Mouse (Mus musculus): Measurements from ENCODE around the gene Ccdc106.
"Not testable (repeated sequence)": the region's sequence is repeated elsewhere in the genome, so short reads cannot be mapped to it uniquely, and the experiment has no call there.

Gene Ccdc106

DNA sequence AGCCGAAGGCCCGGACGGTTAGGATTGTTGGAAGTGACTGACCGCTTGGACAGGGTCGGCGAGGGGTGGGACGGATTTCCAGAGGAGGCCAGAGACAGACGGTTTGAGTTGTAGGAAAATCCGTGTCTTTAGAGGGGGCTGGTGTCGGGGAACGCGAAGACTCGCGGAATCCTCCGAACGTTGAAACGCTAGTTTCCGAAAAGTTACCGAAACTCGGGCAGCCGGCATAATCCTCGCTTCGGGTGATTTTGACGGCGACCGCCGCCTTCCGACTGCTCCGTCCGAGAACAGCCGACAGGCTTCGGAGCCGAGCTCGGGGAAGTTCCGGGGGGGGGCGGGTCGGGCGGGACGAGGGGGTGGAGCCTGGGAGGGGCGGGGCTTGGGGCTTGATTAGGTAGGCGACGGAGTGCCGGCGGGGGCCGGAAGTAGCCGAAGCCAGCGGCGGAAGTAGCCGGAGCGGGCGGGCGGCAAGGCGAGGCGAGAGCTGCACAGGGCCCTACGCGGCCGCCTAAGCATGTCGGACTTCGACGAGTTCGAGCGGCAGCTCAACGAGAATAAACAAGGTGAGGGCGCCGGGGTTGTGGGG, 41.5 kb downstream of the Ccdc106 start, which contains the start of gene U2af2:
Gene U2af2 (plus strand): TSS at position 370 of the 586 bp plus-strand sequence.
- in situ Hi-C loops (cut with MboI; ENCODE audit: low pct_unique_long_range_greater_than_20kb in 1 of 2, low sequenced_read_pairs in 2 of 2, unreplicated experiment in 1 of 2) = loop anchor here in 1 of 2 experiments (5.0 kb wide), 1 partner anchor 40 kb away; the partner anchor contains the start of genes Ccdc106 and Zfp865

- in situ Hi-C loops (cut with MboI; ENCODE audit: low pct_unique_long_range_greater_than_20kb in 1 of 2, low sequenced_read_pairs in 2 of 2, unreplicated experiment in 1 of 2) = loop anchor here in 1 of 2 experiments (5.0 kb wide), 1 partner anchor 40 kb away; the partner anchor contains the start of genes Ccdc106 and Zfp865
Measured at GRCm38 (mm10) chr7:5062360-5063001, 42.1 kb downstream of the Ccdc106 start.

- in situ Hi-C loops (cut with MboI; ENCODE audit: low pct_unique_long_range_greater_than_20kb in 1 of 2, low sequenced_read_pairs in 2 of 2, unreplicated experiment in 1 of 2) = loop anchor here in 1 of 2 experiments (5.0 kb wide), 1 partner anchor 43 kb away; the partner anchor contains the start of genes Ccdc106 and Zfp865
Measured at GRCm38 (mm10) chr7:5064886-5065285, 44.5 kb downstream of the Ccdc106 start.

DNA sequence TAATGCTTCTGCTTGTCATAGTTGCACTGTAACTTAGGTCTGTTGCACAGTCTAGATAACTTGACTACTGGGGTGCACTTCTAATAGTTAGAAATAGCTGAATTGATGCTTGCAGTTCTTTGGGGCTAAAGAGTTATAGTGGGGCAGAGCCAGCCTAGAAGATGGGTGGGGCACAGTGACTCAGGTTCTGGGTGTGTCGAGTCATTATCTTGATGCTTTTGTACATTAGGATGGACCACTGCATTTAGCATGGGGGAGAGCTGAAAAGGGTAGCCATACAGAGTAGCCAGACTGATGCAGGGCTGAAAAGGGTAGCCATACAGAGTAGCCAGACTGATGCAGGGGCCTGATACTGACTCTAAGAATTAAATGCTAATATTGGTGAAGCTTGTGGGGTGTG, 53.2 kb downstream of the Ccdc106 start:
- in situ Hi-C loops (cut with MboI; ENCODE audit: low pct_unique_long_range_greater_than_20kb in 1 of 2, low sequenced_read_pairs in 2 of 2, unreplicated experiment in 1 of 2) = no loop called here

DNA sequence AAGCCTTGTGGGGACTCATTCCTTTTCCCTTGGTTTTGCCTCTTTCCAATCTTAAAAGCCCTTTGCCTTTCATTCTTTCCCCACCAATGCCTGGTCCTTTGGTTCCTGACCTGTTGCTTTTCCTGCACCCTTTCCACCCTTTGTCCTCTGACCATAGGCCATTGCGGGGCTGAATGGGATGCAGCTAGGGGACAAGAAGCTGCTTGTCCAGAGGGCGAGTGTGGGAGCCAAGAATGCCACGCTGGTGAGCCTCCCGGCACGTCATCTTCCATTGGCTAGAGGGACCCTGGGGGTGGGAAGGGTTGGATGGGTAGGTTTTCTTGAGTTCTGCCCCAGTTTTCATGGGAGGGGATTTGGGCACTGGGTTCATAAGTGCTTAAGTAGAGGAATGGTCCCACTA, 54.6 kb downstream of the Ccdc106 start:
- in situ Hi-C loops (cut with MboI; ENCODE audit: low pct_unique_long_range_greater_than_20kb in 1 of 2, low sequenced_read_pairs in 2 of 2, unreplicated experiment in 1 of 2) = no loop called here

GRCm38 (mm10) chr7:5076931-5077330, 56.6 kb downstream of the Ccdc106 start:
- in situ Hi-C loops (cut with MboI; ENCODE audit: low pct_unique_long_range_greater_than_20kb in 1 of 2, low sequenced_read_pairs in 2 of 2, unreplicated experiment in 1 of 2) = no loop called here

DNA sequence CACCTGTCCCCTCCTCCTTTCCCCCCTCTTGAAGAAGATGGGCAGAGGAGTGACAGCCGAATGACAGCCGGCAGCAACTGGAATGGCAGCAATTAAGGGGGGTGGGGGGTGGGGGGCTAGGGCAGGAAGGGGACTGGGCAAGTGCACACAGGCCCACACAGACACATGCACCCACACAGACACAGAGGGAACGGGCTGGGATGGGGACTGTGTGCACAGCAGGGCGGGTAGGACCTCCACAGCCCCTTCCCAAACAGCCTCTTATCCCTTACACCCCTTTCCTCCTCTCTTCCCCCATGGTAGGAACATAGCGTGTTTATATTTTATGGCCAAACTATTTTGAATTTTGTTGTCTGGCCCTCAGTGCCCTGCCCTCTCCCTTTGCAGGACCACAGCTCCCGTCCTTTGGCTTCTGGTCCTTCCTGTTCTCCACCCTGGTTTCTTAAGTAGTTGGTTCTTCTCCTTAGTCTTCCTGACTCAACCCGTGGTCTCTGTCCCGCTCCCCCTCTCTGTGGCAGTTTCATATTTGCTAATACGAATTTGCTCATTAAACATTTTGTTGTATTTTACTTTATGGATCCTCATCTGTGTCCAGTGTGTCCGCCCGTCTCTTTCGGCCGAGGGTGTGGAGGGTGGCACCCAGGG, 59.1 kb downstream of the Ccdc106 start:
- in situ Hi-C loops (cut with MboI; ENCODE audit: low pct_unique_long_range_greater_than_20kb in 1 of 2, low sequenced_read_pairs in 2 of 2, unreplicated experiment in 1 of 2) = not testable (repeated sequence)

DNA sequence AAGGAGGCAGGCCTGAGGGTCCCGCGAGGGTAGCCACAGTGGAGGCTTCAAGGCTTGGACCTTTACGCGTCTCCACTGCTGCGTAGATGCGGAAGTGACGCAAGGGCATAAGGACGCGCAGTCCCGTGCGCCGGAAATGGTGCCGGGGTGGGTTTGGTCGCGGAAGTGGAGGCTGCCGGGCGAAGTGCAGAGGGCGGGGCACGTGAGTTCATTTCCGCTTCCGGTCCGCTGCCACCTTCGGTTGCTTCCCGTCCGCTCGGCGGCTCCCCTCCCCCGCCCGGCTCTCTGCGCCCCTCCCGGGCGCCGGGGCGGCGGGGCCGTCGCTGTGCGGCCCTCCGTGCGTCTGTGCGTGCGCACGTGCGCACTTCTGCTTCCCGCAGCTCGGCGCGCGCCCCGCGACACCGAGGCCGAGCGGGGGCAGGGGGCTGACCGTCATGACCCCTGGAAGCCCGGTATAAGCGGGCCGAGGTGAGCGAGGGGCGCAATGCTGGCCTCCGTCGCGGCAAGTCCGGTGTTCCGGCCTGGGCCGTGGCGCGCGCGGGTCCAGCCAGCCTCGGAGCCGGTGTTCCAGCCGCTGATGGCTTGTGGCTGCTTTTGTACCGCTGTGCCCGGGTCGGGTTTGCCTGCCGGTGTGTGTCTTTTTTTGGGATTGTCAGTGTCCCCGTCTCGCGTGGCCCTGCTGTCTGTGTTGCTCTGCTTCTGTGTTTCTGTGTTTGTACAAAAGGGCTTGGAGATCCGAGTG, 59.8 kb downstream of the Ccdc106 start, which contains the start of gene Epn1:
Gene Epn1 (plus strand): TSS at position 226 of the 742 bp plus-strand sequence.
- in situ Hi-C loops (cut with MboI; ENCODE audit: low pct_unique_long_range_greater_than_20kb in 1 of 2, low sequenced_read_pairs in 2 of 2, unreplicated experiment in 1 of 2) = no loop called here

DNA sequence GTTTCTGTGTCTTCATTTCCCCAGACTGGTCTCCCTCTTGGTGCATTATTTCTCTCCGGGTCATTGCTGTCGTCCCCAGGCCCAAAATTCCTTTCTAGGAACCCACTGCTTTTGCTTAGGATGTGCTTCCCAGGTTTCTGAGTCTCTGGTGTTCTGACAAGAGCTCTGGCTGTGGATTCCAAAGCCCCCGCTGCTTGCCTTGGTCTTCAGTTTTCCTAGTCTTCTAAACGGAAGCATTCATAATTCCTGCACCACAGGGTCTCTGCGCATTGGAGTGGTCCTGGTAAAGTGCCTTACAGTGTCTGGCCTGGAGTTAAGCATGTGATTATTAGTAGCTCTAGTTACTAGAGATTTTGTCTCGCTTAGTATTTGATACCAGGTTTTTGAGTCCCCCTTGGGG, 60.5 kb downstream of the Ccdc106 start:
- in situ Hi-C loops (cut with MboI; ENCODE audit: low pct_unique_long_range_greater_than_20kb in 1 of 2, low sequenced_read_pairs in 2 of 2, unreplicated experiment in 1 of 2) = no loop called here

DNA sequence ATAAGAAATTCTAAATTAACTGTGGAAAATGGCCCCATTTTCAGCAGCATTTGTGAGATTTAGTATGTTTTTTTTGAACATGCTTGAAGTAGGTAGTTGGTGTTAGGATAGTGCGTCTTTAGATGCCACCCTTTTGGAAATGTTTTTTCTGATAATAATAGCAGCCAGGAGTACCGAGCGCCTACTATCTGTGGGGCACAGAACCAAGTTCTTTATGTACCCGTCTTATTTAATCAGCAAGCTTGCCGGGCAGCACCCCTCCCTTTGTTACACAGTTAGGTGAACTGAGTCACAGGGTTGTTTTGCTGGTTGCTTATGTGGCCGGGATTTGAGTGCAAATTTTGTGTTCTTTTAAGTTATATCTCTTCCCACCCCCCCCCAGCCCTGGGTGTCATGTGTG, 60.9 kb downstream of the Ccdc106 start:
- in situ Hi-C loops (cut with MboI; ENCODE audit: low pct_unique_long_range_greater_than_20kb in 1 of 2, low sequenced_read_pairs in 2 of 2, unreplicated experiment in 1 of 2) = no loop called here

DNA sequence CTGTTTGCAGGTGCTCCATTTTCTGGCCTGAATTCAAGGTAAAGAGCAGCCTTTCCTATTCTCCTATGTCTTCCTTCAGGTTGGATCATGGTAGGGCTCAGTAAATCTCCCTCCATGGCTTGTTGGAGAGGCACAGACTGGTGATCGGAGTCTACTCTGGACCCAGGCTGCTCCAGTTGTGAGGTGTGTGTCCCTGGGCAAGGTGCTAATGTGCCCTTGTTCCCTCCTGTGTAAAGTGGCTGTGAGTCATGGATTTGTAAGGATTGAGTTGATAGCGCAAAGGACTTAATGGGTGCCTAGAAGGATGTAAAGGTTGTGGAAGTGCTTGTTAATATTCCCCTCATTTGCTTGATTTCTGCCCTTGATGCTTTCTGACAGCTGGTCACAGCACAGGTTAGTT, 61.6 kb downstream of the Ccdc106 start:
- in situ Hi-C loops (cut with MboI; ENCODE audit: low pct_unique_long_range_greater_than_20kb in 1 of 2, low sequenced_read_pairs in 2 of 2, unreplicated experiment in 1 of 2) = no loop called here

GRCm38 (mm10) chr7:5083325-5084105, 63.2 kb downstream of the Ccdc106 start:
- in situ Hi-C loops (cut with MboI; ENCODE audit: low pct_unique_long_range_greater_than_20kb in 1 of 2, low sequenced_read_pairs in 2 of 2, unreplicated experiment in 1 of 2) = no loop called here

- in situ Hi-C loops (cut with MboI; ENCODE audit: low pct_unique_long_range_greater_than_20kb in 1 of 2, low sequenced_read_pairs in 2 of 2, unreplicated experiment in 1 of 2) = no loop called here
Measured at GRCm38 (mm10) chr7:5085512-5085911, 65.2 kb downstream of the Ccdc106 start.

DNA sequence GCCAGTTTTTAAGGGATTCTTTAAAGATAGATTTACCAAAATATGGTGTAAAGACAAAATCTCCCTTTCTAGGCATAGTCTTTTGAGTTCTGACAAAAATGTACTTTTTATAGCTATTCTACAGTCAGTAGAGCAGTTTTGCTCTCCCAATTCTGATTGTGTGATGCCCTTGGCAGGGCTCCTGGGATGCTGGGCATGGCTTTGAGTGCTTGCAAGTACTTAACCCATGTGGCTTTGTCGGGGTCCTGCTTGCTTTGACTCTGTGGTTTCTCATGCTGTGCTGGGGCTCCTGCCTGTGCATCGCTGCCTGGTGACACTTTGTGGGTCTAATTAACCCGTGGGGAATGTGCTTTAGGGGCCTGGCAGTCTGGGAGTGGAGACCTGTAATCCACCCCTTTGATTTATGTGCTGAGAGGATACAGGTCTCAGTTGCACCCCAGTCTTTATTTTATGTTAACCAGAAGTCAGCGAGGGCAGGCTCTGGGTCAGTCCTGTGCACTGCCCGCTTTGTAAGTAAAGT, 66.6 kb downstream of the Ccdc106 start:
- in situ Hi-C loops (cut with MboI; ENCODE audit: low pct_unique_long_range_greater_than_20kb in 1 of 2, low sequenced_read_pairs in 2 of 2, unreplicated experiment in 1 of 2) = no loop called here

DNA sequence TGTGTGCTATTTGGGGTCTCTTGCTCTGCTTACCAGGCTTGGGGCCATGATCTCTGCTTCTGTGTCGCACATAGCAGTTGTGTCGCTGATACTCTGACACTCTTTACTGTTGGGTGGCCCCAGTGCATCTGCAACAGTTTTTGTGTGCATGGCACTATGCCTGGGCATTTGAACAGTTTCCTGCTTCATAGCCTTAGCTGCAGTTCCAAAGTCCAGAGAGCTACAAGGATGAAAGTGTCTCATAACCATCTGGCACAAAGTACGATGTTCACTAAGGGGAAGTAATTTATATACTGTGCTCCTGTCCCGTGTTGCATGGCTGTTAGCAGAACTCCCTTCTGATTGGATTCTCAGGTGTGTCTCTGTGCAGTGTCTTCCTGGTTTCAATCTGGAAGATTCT, 67.5 kb downstream of the Ccdc106 start:
- in situ Hi-C loops (cut with MboI; ENCODE audit: low pct_unique_long_range_greater_than_20kb in 1 of 2, low sequenced_read_pairs in 2 of 2, unreplicated experiment in 1 of 2) = no loop called here

- in situ Hi-C loops (cut with MboI; ENCODE audit: low pct_unique_long_range_greater_than_20kb in 1 of 2, low sequenced_read_pairs in 2 of 2, unreplicated experiment in 1 of 2) = no loop called here
Measured at GRCm38 (mm10) chr7:5089853-5090252, 69.5 kb downstream of the Ccdc106 start.

- in situ Hi-C loops (cut with MboI; ENCODE audit: low pct_unique_long_range_greater_than_20kb in 1 of 2, low sequenced_read_pairs in 2 of 2, unreplicated experiment in 1 of 2) = no loop called here
Measured at GRCm38 (mm10) chr7:5091008-5091728, 70.8 kb downstream of the Ccdc106 start.

All from mouse embryonic stem cell (cell line).